Mouse (Mus musculus): ENCODE data around the gene Timp4.
"Not testable (repeated sequence)": the region's sequence is repeated elsewhere in the genome, so short reads cannot be mapped to it uniquely, and the experiment has no call there.

The Timp4 gene

DNA sequence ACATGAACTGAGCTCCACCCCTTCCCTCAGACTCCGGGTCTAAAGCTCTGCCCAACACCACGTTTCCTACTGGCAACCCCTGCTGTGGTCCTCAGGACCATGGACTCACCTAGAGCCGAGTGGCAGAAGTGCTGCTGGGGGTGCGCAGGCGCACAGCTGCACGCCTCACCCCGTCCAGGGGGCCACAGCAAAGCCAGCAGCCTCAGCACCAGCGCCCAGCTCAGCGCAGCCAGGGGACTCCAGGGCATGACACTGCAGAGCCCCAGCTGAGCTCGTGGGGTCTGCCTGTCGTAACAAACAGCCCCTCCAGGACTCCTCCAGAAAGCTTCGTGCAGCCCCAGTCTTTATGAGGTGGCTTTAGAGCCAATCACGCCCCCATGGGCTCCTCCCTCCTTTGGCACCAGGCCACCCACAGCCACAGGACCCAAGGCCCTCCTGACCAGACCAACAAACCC lies 447 bp downstream of the Timp4 start:
- DNase-seq (ENCODE audit: low read depth, low spot score), result no peak

DNA sequence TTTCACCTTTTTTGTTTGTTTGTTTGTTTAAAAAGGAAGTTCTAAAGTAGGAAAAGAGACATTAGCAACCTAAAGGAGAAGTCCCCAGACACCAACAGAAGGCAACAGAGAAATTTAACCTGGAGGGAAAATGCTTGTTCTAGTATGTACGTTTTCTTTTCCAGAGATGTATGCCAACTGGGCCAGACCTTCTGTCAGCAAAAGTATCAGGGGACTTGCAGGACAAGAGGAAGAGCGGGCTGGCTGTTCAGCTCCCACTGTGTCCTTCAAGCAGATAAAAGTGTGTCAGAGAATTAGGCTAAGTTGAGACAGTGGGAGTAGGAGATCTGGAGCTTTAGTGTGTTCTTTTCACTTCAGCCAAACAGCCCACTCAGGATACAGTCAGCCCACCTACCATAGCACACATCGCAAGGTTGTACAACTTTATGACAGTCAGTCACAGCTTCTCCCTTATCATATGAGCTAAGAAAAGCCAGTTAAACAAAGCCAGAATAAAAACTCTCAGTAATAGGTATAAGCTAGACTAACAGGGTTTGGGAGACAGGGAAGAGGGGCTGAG lies 6.4 kb downstream of the Timp4 start:
- DNase-seq (ENCODE audit: low read depth, low spot score), result no peak

DNA sequence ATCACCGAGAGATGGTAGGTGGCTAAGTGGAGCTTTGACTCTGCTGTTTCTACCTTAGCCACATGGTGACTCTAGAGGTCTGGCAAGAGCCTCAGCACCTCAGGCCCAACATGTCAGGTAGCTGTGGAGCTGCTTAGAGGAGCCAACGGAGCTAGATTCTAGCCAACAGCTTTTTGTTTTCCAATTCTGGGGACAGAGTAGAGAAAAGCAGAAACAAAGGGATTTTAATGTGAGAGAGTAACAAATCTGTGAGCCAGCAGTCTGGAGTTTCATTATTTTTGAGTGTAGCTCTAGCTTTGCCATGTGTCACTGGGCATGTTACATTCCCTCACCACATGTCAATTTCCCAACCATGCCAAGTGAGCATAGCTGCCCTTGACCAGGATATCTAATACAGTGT lies 7.8 kb downstream of the Timp4 start:
- DNase-seq (ENCODE audit: low read depth, low spot score), result no peak

DNA sequence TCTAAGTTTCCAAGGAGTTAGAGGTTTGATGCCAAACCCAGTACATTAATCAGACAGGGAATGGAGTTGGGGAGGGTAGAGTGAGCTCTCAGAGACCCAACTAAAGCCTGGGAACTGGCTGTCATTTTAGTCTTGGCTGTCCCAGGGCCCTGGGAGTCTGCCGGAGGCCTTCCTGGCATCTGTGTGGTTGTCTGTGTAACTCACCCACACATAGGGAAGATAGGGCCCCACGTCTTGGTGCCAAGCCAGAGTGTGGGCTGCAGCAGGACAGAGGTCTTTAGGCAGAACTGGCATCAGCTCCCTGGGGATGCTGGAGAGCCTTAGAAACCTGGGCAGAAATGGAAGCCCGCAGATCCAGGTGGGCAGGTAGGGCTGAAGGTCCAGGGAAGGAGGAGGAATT lies 10.1 kb downstream of the Timp4 start:
- no peak for DNase-seq (ENCODE audit: low read depth, low spot score)

DNA sequence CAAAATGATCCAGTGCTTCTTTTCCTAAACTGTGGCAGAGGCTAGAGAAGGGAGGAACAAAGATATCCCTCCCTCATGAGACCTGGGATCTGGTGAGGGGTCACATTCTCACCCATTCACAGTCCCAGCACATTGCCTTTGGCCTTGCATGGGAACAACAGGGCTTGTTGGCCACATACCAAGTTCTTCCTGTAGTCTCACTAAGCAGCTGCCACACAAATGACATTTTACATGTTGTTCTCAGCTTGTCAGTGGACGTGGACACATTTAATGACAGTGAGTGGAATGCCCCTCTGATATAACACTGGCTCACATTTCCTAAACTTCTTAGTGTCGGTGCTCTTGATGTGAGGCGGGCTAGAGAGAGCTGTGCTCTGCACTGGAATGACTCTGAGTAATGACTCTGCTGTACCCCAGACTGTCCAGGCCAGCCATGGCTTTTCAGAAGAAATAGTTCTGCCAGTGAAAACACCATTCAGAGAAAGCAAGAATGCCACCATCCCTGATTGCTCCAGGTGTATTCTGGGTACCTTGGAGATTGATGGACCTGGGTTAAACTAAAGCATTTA lies 10.8 kb downstream of the Timp4 start:
- DNase-seq (ENCODE audit: low read depth, low spot score), result no peak

DNA sequence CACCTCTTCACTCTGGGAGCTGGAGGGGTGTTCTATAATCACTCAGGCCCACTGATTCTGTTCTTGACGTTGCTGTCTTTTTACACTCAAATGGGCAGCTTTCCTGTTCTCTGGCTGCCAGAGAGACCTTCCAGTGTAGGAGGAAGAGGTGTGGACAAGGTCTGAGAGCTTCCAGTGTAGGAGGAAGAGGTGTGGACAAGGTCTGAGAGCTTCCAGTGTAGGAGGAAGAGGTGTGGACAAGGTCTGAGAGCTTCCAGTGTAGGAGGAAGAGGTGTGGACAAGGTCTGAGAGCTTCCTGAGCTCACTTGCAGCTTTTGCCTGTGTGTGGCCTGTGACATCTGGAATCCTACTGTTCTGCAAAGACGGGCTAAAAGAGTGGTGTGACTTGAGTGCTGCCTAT lies 11.6 kb downstream of the Timp4 start:
- DNase-seq (ENCODE audit: low read depth, low spot score), result not testable (repeated sequence)

DNA sequence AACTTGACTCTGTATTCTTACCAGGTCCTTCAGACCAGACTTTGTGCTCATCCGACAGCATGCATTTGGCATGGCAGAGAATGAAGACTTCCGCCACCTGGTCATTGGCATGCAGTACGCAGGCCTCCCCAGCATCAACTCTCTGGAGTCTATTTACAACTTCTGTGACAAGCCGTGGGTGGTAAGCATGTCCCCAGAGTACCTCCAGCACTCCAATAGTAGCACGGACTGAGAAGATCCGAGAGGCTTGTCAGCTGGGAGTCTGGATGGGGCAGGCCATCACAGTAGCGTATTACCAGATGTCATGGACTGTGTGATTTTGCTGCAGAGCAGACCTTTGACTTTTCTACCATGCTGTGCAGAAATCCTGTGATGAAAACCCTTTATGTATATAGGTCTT lies 12.7 kb downstream of the Timp4 start:
- DNase-seq (ENCODE audit: low read depth, low spot score), result no peak

DNA sequence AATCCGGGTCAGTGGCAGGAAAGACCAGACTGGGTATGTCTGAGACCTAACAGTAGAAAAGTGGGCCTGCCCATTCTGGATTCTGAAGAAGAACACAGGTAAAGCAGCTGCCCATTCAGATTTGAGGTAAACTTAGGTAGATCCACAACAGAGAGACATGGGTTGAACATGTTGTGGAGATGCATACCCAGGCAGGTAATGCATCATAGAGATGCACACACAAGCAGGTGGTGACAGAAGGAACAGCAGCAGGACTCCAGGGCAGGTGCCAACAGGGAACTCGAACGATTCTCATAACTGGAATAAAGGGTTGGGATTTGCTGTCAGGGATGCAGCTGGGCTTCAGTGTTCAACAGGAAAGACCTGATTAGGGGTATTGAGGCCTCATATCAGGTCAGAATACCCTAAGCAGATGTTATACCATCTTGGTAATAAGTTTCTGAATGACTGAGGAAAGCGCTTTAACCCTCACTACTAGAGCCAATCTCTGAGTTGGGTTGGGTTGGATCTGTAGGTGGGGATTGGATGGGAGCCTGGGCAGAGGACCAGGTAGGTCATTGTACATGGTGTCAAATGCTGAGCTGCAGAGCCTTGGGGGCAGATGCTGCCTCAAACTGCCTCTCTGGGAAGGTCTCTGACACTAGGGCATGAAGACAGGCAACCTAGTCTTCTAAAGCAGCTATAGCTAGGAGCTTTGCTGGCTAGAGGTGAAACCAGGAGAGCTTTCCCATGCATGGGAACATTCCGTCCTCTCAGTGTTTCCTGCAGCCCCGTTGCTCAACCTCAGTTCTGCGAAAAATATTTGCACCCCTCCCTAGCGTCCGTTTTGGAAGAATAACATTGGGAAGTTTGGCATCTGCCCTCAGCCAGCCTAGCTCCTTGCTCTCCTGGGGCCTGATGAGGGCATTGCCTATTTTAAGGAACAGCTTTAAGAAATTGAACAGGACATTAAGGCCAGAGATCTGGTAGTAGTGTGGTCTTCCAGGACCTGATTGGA lies 13.7 kb downstream of the Timp4 start:
- no peak for DNase-seq (ENCODE audit: low read depth, low spot score)

DNA sequence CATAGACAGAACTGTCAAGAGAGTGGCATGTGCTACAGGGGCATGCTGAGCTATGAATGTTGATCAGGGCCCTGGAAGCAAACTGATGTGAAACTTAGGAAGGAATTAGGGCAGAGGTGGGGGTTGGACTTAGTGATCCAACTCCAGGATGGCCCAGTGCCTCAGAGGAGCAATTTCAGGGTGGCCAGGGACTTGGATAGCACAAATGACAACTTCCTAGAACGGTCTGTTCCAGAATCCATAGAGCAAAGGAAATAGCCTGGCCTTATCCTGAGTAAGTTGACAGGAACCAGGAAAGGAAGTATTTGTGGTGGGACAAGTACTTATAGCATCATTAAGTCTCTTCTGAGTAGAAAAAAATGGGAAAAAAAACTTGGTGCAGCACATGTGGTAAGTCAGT lies 19.4 kb downstream of the Timp4 start:
- no peak for DNase-seq (ENCODE audit: low read depth, low spot score)

DNA sequence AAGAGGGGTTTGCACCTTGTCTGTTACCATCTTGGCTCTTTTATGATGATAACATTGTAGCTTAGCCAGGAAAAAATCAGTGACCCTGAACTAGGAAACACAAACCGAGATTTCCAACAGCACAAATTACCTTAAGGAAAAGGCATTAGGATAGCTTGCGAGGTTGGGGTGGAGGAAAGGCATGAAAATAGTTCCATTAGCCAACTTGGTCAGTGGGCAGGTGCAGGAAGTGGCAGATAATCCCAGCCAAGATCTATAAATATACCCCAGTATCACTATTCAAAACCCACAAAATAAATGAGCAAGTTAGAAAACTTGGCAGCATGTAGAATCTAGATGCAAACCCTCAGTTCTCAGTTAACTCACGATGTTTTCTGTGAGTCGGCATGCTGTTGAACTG lies 20.2 kb downstream of the Timp4 start:
- DNase-seq (ENCODE audit: low read depth, low spot score), result no peak

DNA sequence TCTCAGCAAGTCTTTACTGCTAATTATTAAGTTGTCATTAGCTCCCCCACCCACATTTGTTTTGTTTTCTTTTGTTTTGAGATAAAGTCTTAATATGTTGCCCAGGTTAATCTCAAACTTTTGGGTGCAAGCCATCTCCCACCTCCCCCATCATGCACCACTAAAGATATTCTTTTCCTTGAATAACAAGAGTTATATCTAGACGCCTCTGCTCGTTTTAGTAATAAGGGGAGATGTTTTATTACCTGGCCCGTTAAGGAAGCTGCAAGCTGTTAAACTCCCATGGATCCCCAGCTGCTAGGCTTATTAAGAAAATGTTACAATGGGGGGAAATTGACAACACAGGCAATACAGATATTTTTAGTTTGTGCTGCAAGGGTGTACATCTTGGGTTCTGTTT lies 21.4 kb downstream of the Timp4 start:
- DNase-seq (ENCODE audit: low read depth, low spot score), result no peak

DNA sequence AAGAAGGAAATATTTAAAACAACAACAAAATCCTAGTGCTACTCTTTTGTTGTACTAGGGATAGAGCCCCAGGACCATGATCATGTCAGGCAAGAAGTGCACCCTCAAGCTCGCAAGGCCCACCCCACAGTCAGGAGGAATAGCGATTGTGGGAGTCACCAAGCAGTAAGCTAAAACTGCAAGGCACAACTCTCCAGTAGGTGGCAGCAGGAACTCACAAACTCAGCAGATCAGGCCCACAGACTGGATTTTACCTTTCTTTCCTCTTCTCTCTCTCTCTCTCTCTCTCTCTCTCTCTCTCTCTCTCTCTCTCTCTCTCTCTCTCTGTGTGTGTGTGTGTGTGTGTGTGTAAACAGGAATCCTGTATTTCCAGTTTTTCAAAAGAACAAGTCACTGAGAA lies 24.5 kb downstream of the Timp4 start:
- no peak for DNase-seq (ENCODE audit: low read depth, low spot score)

DNA sequence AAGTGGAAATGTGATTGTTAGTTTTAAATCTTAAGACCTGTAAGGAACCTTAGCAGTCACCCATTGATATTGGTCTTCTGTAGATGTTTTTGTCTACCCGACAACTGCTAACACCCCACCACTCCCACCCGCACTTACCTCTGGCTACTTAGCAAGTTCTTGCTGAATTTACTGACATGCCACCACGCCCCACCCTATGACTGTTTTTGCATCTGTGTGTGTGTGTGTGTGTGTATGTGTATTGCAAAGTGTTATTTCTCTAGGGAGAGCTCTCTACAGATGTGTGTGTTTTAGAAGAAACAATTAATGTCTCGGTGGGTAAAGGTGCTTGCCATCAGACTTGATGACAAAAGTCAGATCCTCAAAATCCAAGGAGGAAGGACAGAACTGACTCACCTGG lies 25.0 kb downstream of the Timp4 start, which contains the start of gene Gm17482:
Gm17482 (plus strand) TSS at position 301 of the 400 bp plus-strand sequence.
- no peak for DNase-seq (ENCODE audit: low read depth, low spot score)

DNA sequence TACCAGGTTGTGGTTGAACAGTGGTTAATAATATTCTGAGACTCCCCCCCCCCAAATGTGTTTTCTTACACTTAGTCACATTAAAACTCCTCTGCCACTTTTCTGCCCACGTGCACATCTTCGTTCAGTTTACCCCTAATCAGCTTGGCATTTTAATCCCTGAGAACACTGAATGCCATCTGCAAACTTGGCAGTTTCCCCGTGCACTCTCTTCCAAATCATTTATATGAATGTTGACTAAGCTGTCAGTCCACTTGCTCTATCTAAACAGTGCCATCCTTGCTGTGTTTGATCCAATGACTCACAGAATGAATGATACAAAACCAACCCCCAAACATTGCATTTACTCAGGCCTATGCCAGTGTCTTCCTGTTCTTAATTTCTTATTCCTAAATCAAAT lies 26.5 kb downstream of the Timp4 start:
- DNase-seq (ENCODE audit: low read depth, low spot score), result no peak

DNA sequence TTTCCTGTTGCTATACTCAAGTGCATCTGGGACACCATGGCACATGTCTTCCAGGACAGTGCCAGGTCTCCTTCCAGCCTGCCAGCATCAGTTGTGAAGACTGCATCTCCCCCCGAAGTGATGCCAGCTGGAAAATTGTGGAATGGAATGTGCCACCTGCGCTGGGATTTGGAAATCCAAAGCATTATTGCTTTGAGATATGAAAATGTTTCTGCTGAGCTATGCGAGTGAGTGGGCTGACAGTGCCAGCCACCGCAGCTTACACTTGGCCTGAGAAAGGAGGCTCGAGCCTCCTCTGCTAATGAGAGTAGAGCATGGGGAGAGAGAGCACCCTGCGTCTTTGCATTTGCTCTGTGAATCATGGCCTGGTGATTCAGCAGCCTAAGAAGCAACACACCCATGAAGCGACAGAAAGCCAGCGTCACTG lies 30.8 kb downstream of the Timp4 start:
- no peak for DNase-seq (ENCODE audit: low read depth, low spot score)

DNA sequence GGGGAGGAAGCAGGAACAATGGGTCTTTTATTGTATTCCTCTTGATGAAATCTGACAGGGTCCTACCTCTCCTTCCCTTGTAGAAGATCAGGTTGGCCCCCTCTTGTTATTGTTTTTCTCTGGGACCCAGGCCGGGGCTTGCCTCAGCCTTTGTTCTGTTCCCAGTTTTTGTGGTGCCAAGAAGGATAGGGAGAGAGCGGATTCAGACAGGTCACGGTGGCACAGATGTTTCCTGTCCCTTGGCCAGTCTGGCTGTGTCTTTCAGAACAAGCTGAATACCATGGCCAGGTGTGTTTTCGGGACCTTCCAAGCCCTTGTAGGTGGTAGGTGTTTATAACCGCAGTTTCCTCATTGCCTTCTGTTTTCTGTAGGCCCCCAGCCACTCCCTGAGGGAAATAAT lies 38.9 kb downstream of the Timp4 start:
- no peak for DNase-seq (ENCODE audit: low read depth, low spot score)

DNA sequence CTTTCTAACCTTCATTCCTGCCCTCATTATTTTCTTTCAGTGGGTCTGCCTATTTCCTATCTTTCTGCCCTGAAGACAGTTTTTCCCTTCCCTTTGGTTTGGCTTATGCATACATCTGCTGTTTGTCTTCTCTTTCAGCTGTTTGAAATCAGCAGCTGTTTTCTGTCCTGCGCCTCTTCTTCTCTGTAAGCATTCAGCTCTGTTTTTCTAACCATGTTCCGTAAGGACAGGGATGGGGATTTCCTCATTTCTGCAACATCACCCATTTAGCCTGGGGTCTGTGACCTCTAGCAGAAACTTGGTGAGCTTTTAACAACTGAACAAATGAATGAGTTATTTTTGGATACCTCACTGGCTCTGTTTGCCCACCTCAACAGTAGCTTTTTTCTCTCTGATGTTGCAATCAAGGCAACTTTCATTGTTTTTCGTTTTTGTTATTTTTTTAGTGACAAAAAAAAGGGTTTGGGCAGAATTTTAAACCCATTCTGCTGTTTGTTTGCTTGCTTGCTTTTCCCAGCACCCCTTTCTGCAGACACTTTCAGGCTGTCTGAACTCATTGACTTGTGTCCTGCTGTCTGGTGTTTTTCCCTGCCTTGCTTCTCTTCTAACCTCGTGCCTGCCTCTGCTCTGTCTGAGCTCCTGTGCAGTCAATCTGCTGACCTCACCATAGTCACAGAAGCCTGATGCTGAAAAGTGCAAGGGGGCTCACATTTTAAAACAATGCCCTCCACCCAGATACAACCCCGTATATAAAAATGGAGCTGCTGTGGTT lies 39.7 kb downstream of the Timp4 start:
- DNase-seq (ENCODE audit: low read depth, low spot score), result no peak

DNA sequence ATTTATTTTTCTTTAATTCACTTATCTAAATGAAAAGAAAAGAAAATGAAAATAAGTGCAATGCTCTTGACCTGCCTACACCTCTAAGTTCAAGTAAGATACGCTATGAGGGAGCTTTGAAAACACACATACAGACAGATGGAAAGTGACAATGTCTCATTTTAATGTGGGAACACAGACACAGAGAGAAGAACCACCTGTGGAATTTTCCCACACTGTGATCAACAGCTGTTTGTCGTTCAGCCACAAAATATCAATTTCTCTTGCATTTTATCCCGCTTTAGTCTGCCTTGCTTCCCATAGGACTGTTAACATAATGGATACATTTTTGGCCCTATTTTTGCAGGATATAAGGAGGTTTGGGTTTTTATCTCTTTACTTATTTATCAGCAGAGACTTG lies 41.2 kb downstream of the Timp4 start:
- no peak for DNase-seq (ENCODE audit: low read depth, low spot score)

DNA sequence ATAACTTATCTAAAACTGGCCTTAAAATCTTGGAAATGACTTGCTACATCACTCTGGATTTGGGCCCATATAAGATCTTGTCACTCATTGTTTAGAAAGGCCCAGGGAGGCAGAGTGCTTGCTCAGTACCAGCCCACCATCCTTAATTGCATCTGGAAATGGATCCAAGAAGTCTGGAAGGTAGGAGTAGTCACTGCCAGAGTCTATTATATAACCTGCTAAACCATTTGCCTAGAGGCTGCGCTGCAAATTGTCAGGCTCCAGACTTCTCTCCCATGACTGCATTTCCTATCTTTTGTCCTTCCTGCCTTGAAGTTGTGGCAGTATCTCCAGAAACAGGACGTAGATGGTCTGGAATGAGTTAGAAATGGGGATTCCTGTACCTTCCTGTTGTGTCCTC lies 41.8 kb downstream of the Timp4 start:
- DNase-seq (ENCODE audit: low read depth, low spot score), result no peak

DNA sequence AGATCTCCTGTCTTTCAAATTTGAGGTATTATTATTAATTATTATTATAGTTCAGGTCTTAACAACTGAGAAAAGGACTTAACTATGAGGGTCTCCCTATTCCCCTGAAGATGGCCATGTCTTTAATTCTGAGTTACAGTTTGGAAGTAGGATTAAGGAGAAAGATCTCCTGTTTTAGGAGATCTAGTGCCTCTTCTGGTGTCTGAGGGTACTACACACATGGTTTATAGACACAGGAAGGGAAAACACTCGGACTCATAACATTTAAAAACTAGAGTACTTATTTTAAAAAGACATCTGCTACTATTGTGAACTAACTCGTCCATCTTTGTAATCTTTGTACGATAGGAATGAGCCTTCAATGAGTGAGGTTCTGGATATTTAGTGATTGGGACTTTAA lies 49.0 kb downstream of the Timp4 start:
- no peak for DNase-seq (ENCODE audit: low read depth, low spot score)

DNA sequence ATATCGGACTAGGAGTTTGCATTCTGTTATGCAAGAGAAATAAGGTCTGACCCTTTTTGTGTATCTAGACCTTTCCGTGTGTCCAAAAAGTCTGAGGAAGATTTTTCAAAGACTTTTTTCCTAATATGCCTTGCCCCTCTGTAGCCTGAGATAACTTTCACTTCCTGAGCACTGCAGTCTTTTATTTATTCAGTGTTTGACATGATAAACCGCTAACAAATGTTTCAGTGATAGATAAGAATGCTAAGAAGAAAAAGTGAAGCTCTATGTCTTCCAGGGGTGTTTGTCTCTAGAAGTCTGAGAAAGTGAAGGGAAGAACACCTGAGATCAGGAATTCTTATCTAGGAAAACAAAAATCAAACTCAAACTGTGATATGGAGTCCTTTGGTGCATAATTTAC lies 51.3 kb downstream of the Timp4 start:
- no peak for DNase-seq (ENCODE audit: low read depth, low spot score)

All from c-Kit-negative CD71-positive TER-119-positive erythroid progenitor cells, embryonic 14.5 days (primary cell).